Mouse (Mus musculus) hindbrain, embryonic 16.5 days (tissue): ENCODE data around the gene Sox5. TPM values are rescaled to one million over a fixed set of nuclear protein-coding genes. Genes with fewer than 3 reads are reported as not detected.

Experiments used
- ATAC-seq: fragments of 200-750 bp; cut with Nextera tagmentation; 2 replicates; pipeline ENCODE4 v1.8.0; 2017; ENCODE audit warnings: moderate TSS enrichment, moderate library complexity
- H3K27ac ChIP-seq: fragments of 300-500 bp; sonication (generic); 2 replicates; pipeline ENCODE4 v1.5.1; 2014; ENCODE audit warnings: low read depth, mild to moderate bottlenecking, control low read depth, low read length, moderate library complexity
- H3K27me3 ChIP-seq: fragments of 300-500 bp; sonication (generic); replicated peaks from 2 replicates; pipeline ENCODE4 v1.6.1; 2014; ENCODE audit warnings: low read length; ENCODE audit not compliant: control insufficient read depth, insufficient read depth
- H3K36me3 ChIP-seq: fragments of 300-500 bp; sonication (generic); 2 replicates; pipeline ENCODE4 v1.6.1; 2014; ENCODE audit warnings: mild to moderate bottlenecking, low read length, moderate library complexity, mixed read lengths; ENCODE audit not compliant: control insufficient read depth, insufficient read depth
- H3K4me1 ChIP-seq: fragments of 300-500 bp; sonication (generic); 2 replicates; pipeline ENCODE4 v1.6.1; 2014; ENCODE audit warnings: low read depth, low read length; ENCODE audit not compliant: control insufficient read depth, insufficient read depth
- H3K4me2 ChIP-seq: fragments of 300-500 bp; sonication (generic); 2 replicates; pipeline ENCODE4 v1.6.1; 2014; ENCODE audit warnings: mild to moderate bottlenecking, low read length, control low read depth, moderate library complexity
- H3K4me3 ChIP-seq: fragments of 300-500 bp; sonication (generic); 2 replicates; pipeline ENCODE4 v1.5.1; 2014; ENCODE audit warnings: mild to moderate bottlenecking, low read length, control low read depth, moderate library complexity
- H3K9ac ChIP-seq: fragments of 300-500 bp; sonication (generic); 2 replicates; pipeline ENCODE4 v1.6.1; 2014; ENCODE audit warnings: low read depth, mild to moderate bottlenecking, control low read depth, low read length, moderate library complexity
- H3K9me3 ChIP-seq: fragments of 300-500 bp; sonication (generic); 2 replicates; pipeline ENCODE4 v1.6.1; 2014; ENCODE audit warnings: mild to moderate bottlenecking, low read length, moderate library complexity; ENCODE audit not compliant: control insufficient read depth
- WGBS: fragments of 180-500 bp; shearing (Covaris S2); extraction: QIAGEN DNeasy Blood & Tissue Kit; methylation state at CpG from one replicate; pipeline ENCODE4 v1.1.7; 2014; 5-methylcytosine and 5-hydroxymethylcytosine counted together
- polyA plus RNA-seq: library from polyadenylated mRNA; unstranded; fragments of >200 nt; fragmentation: Nextera tagmentation; extraction: Ambion mirVana; gene quantifications from 2 replicates; pipeline ENCODE4 v1.2.1, GENCODE M21; 2015

Sox5 gene
- polyA plus RNA-seq, 1 experiment from 2014 or later: 40.7 TPM

GRCm38 (mm10) chr6:144339554-144339953 lies 442.2 kb downstream of the Sox5 start:
- H3K27ac ChIP-seq: no peak overlapping the region
- ATAC-seq: no peak
- H3K9me3 ChIP-seq: peaks cover 4% of the 10 kb centered on the region
- H3K9ac ChIP-seq: no peak overlapping the region
- no peak overlapping the region for H3K4me3 ChIP-seq
- H3K4me2 ChIP-seq: no peak overlapping the region
- H3K36me3 ChIP-seq: no peaks in the 10 kb centered on the region
- WGBS: 97% methylated on average over 3 of the region's 3 CpGs
- peaks cover 6% of the 10 kb centered on the region for H3K4me1 ChIP-seq
- no peaks in the 10 kb centered on the region for H3K27me3 ChIP-seq

GRCm38 (mm10) chr6:144339006-144339405 lies 442.8 kb downstream of the Sox5 start:
- H3K27ac ChIP-seq: no peak overlapping the region
- no peak overlapping the region for H3K4me2 ChIP-seq
- no peaks in the 10 kb centered on the region for H3K27me3 ChIP-seq
- H3K36me3 ChIP-seq: no peaks in the 10 kb centered on the region
- ATAC-seq: no peak
- 68% methylated on average over 13 of the region's 13 CpGs for WGBS
- peaks cover 6% of the 10 kb centered on the region for H3K4me1 ChIP-seq
- H3K4me3 ChIP-seq: no peak overlapping the region
- H3K9me3 ChIP-seq: peaks cover 4% of the 10 kb centered on the region
- no peak overlapping the region for H3K9ac ChIP-seq

GRCm38 (mm10) chr6:144338221-144338620 lies 443.6 kb downstream of the Sox5 start:
- no peak for ATAC-seq
- Histone ChIP-seq H3K4me3 (no peak overlapping the region), H3K36me3 (no peaks in the 10 kb centered on the region), H3K4me1 (peaks cover 6% of the 10 kb centered on the region), H3K4me2 (no peak overlapping the region), H3K27me3 (no peaks in the 10 kb centered on the region), H3K27ac (no peak overlapping the region), H3K9ac (no peak overlapping the region), H3K9me3 (peaks cover 4% of the 10 kb centered on the region)
- WGBS: 42% methylated on average over 4 of the region's 4 CpGs

GRCm38 (mm10) chr6:144337436-144337969 lies 444.3 kb downstream of the Sox5 start:
- Histone ChIP-seq H3K9ac (no peak overlapping the region), H3K9me3 (peaks cover 4% of the 10 kb centered on the region), H3K4me3 (no peak overlapping the region), H3K27ac (no peak overlapping the region), H3K4me1 (peaks cover 6% of the 10 kb centered on the region), H3K36me3 (no peaks in the 10 kb centered on the region), H3K27me3 (no peaks in the 10 kb centered on the region), H3K4me2 (peak overlapping the region; percentile 25)
- 13% methylated on average over 14 of the region's 14 CpGs for WGBS
- ATAC-seq: no peak

- peaks cover 4% of the 10 kb centered on the region for H3K9me3 ChIP-seq
- no peaks in the 10 kb centered on the region for H3K36me3 ChIP-seq
- H3K27me3 ChIP-seq: no peaks in the 10 kb centered on the region
- H3K9ac ChIP-seq: no peak overlapping the region
- ATAC-seq: no peak
- H3K27ac ChIP-seq: no peak overlapping the region
- H3K4me2 ChIP-seq: no peak overlapping the region
- H3K4me1 ChIP-seq: peaks cover 6% of the 10 kb centered on the region
- no peak overlapping the region for H3K4me3 ChIP-seq
- WGBS: 91% methylated on average over 4 of the region's 4 CpGs
Measured at GRCm38 (mm10) chr6:144336789-144337188, 445.0 kb downstream of the Sox5 start.

GRCm38 (mm10) chr6:144333146-144333545 lies 448.6 kb downstream of the Sox5 start:
- Histone ChIP-seq H3K36me3 (no peaks in the 10 kb centered on the region), H3K27ac (no peak overlapping the region), H3K9me3 (no peaks in the 10 kb centered on the region), H3K4me1 (peaks cover 6% of the 10 kb centered on the region), H3K4me3 (no peak overlapping the region), H3K27me3 (no peaks in the 10 kb centered on the region), H3K9ac (no peak overlapping the region), H3K4me2 (no peak overlapping the region)
- ATAC-seq: no peak
- WGBS: 95% methylated on average over 4 of the region's 4 CpGs

GRCm38 (mm10) chr6:144332027-144332426 lies 449.8 kb downstream of the Sox5 start:
- ATAC-seq: no peak
- no peaks in the 10 kb centered on the region for H3K9me3 ChIP-seq
- no peak overlapping the region for H3K9ac ChIP-seq
- H3K4me2 ChIP-seq: no peak overlapping the region
- H3K4me1 ChIP-seq: no peaks in the 10 kb centered on the region
- H3K27ac ChIP-seq: no peak overlapping the region
- no peak overlapping the region for H3K4me3 ChIP-seq
- no peaks in the 10 kb centered on the region for H3K36me3 ChIP-seq
- no peaks in the 10 kb centered on the region for H3K27me3 ChIP-seq
- WGBS: 86% methylated on average over 4 of the region's 4 CpGs

- no peak overlapping the region for H3K27ac ChIP-seq
- no peak for ATAC-seq
- H3K9me3 ChIP-seq: no peaks in the 10 kb centered on the region
- 74% methylated on average over 2 of the region's 2 CpGs for WGBS
- no peak overlapping the region for H3K4me2 ChIP-seq
- H3K9ac ChIP-seq: no peak overlapping the region
- H3K27me3 ChIP-seq: no peaks in the 10 kb centered on the region
- no peak overlapping the region for H3K4me3 ChIP-seq
- no peaks in the 10 kb centered on the region for H3K36me3 ChIP-seq
- no peaks in the 10 kb centered on the region for H3K4me1 ChIP-seq
Measured at GRCm38 (mm10) chr6:144329311-144329930, 452.4 kb downstream of the Sox5 start.

GRCm38 (mm10) chr6:144328779-144329178 lies 453.0 kb downstream of the Sox5 start:
- H3K9ac ChIP-seq: no peak overlapping the region
- WGBS: 89% methylated on average over 4 of the region's 4 CpGs
- H3K4me1 ChIP-seq: no peaks in the 10 kb centered on the region
- H3K36me3 ChIP-seq: no peaks in the 10 kb centered on the region
- H3K4me2 ChIP-seq: no peak overlapping the region
- no peak overlapping the region for H3K27ac ChIP-seq
- no peak for ATAC-seq
- H3K27me3 ChIP-seq: no peaks in the 10 kb centered on the region
- no peak overlapping the region for H3K4me3 ChIP-seq
- H3K9me3 ChIP-seq: no peaks in the 10 kb centered on the region
